Mouse (Mus musculus): ENCODE measurements around the gene Mdn1.

The Mdn1 gene

DNA sequence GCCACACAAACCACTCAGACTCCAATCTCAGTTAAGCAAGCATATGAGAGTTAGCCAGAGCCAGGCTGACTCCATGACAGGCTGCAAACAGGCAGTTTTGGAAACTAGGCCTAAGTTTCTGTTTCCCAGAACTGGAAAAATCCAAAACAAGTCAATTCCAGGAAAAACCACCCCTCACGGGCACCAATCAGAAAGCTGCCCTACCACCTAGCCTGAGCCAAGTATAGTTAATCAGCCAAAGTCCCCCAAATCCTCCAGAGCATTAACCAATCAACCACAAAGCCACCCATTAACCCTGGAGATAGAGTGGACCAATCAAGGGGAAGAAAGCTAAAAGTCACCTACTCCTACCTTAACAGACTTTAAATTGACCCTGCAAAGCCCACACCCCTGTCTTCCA, 130.2 kb downstream of the Mdn1 start:
- no peak for DNase-seq (ENCODE audit: low spot score in 2 of 2)

- no peak for DNase-seq (ENCODE audit: low spot score in 2 of 2)
These were observed 132.1 kb downstream of the Mdn1 start for GRCm38 (mm10) chr4:32789020-32789419.

GRCm38 (mm10) chr4:32798976-32799375, 142.1 kb downstream of the Mdn1 start:
- DNase-seq (ENCODE audit: low spot score in 2 of 2), result no peak

GRCm38 (mm10) chr4:32799966-32800576, 143.2 kb downstream of the Mdn1 start, which contains the start of gene Lyrm2:
TSS of gene Lyrm2 (plus strand) at chr4:32800253.
- DNase-seq (ENCODE audit: low spot score in 2 of 2), result peak; percentile 81

- DNase-seq (ENCODE audit: low spot score in 2 of 2), result no peak
These were observed 143.8 kb downstream of the Mdn1 start for GRCm38 (mm10) chr4:32800577-32801170.

GRCm38 (mm10) chr4:32817478-32817877, 160.6 kb downstream of the Mdn1 start:
- DNase-seq (ENCODE audit: low spot score in 2 of 2), result no peak

DNA sequence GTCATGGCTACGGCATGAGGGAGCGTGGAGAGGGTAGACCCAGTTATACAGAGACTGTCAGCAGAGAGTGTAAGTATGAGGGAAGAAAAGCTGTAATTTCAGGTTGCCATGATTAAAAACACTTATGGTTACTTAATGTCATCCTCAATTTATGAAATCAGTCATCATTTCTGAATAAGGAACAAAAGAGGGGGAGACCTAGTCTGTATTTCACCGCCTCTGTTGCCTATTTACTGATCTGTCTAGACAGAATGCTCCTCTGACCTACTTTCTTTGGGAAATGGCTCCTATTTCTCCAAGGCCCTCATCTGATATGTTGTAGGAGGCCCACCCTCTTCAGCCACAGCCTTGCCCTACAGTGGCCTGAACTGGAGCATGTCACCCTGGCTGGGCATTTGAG, 163.8 kb downstream of the Mdn1 start:
- DNase-seq (ENCODE audit: low spot score in 2 of 2), result no peak

DNA sequence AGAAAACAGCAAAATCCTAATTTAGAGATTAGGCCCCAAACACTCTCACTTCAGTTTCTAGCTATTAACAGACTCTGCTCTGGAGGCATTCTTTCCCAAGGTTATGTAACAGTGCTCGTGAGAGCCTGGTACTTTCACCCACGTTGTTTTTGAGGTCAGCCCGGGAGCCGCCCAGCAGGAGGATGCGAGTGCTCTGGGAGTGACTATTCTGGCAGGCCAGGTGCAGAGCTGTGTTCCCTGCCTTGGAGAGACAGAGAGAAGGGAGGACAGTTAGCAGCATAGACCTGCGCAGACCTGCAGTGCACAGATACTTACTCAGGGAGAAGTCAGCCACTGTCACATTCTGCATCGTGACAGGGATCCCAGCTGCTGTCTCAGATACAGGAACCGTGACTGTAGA, 167.3 kb downstream of the Mdn1 start:
- DNase-seq (ENCODE audit: low spot score in 2 of 2), result no peak

Measured in spleen, postnatal 10 days (tissue).